Mouse (Mus musculus): Measurements from ENCODE around the gene Fmn2.

Fmn2 gene

GRCm38 (mm10) chr1:174826562-174826961 is 324.9 kb downstream of the Fmn2 start:
- DNase-seq (ENCODE audit: low read depth) = no peak

GRCm38 (mm10) chr1:174836861-174837260 is 335.2 kb downstream of the Fmn2 start:
- no peak for DNase-seq (ENCODE audit: low read depth)

- DNase-seq (ENCODE audit: low read depth) = no peak
Measured at GRCm38 (mm10) chr1:174844786-174845185, 343.2 kb downstream of the Fmn2 start.

- DNase-seq (ENCODE audit: low read depth) = no peak
Measured at GRCm38 (mm10) chr1:174856188-174856587, 354.6 kb downstream of the Fmn2 start.

- no peak for DNase-seq (ENCODE audit: low read depth)
Measured at GRCm38 (mm10) chr1:174860407-174861118, 358.9 kb downstream of the Fmn2 start.
